Mouse (Mus musculus) intestine, postnatal 0 days (tissue): ENCODE results near the gene Medag. TPM values are rescaled to one million over a fixed set of nuclear protein-coding genes. Genes with fewer than 3 reads are reported as not detected.

ENCODE experiments used
- ATAC-seq: fragments of 200-750 bp; cut with Nextera tagmentation; 2 replicates; pipeline ENCODE4 v1.8.0; 2017; ENCODE audit warnings: mild to moderate bottlenecking, moderate TSS enrichment, moderate library complexity
- H3K27ac ChIP-seq: fragments of 300-500 bp; sonication (generic); 2 replicates; pipeline ENCODE4 v1.5.1; 2014; ENCODE audit warnings: mild to moderate bottlenecking, low read depth, low read length, moderate library complexity
- H3K27me3 ChIP-seq: fragments of 300-500 bp; sonication (generic); replicated peaks from 2 replicates; pipeline ENCODE4 v1.6.1; 2014; ENCODE audit warnings: low read length, mixed read lengths; ENCODE audit not compliant: control insufficient read depth, insufficient read depth
- H3K36me3 ChIP-seq: fragments of 300-500 bp; sonication (generic); 2 replicates; pipeline ENCODE4 v1.6.1; 2014; ENCODE audit warnings: mild to moderate bottlenecking, moderate library complexity; ENCODE audit not compliant: control insufficient read depth, insufficient read depth
- H3K4me1 ChIP-seq: fragments of 300-500 bp; sonication (generic); replicated peaks from 2 replicates; pipeline ENCODE4 v1.6.1; 2014; ENCODE audit warnings: antibody characterized with exemption, low read length, mixed read lengths; ENCODE audit not compliant: control insufficient read depth, insufficient read depth
- H3K4me2 ChIP-seq: fragments of 300-500 bp; sonication (generic); replicated peaks from 2 replicates; pipeline ENCODE4 v1.6.1; 2014; ENCODE audit warnings: low read depth, mild to moderate bottlenecking, moderate library complexity
- H3K4me3 ChIP-seq: fragments of 300-500 bp; sonication (generic); 2 replicates; pipeline ENCODE4 v1.5.1; 2014; ENCODE audit warnings: low read depth, low read length
- H3K9ac ChIP-seq: fragments of 300-500 bp; sonication (generic); 2 replicates; pipeline ENCODE4 v1.6.1; 2014; ENCODE audit warnings: mild to moderate bottlenecking, low read depth, low read length
- H3K9me3 ChIP-seq: fragments of 300-500 bp; sonication (generic); 2 replicates; pipeline ENCODE4 v1.6.1; 2016; ENCODE audit warnings: mixed run types; ENCODE audit not compliant: control insufficient read depth
- CTCF ChIP-seq: sonication (generic); IDR thresholded peaks from 2 replicates; pipeline ENCODE4 v1.5.1; 2016; ENCODE audit warnings: low read depth, mild to moderate bottlenecking, control low read depth, antibody characterized with exemption, moderate library complexity
- WGBS: fragments of 180-500 bp; shearing (Covaris S2); extraction: QIAGEN DNeasy Blood & Tissue Kit; methylation state at CpG from one replicate; pipeline ENCODE4 v1.1.7; 2014; 5-methylcytosine and 5-hydroxymethylcytosine counted together
- polyA plus RNA-seq: library from polyadenylated mRNA; unstranded; fragments of >200 nt; fragmentation: Nextera tagmentation; extraction: Ambion mirVana; gene quantifications from 2 replicates; pipeline ENCODE4 v1.2.1, GENCODE M21; 2015

Gene Medag
- polyA plus RNA-seq, 1 experiment from 2014 or later, result 1.6 TPM

GRCm38 (mm10) chr5:149381948-149382347 lies 29.6 kb upstream of the Medag start:
- Histone ChIP-seq H3K9me3 (no peaks in the 10 kb centered on the region), H3K4me2 (no peak overlapping the region), H3K4me3 (no peak overlapping the region), H3K36me3 (no peaks in the 10 kb centered on the region), H3K9ac (no peak overlapping the region), H3K27me3 (no peaks in the 10 kb centered on the region), H3K27ac (no peak overlapping the region), H3K4me1 (no peaks in the 10 kb centered on the region)
- no peak for TF ChIP-seq CTCF
- ATAC-seq, result no peak
- 58% methylated on average over 4 of the region's 4 CpGs for WGBS

GRCm38 (mm10) chr5:149382601-149383000 lies 28.9 kb upstream of the Medag start:
- Histone ChIP-seq H3K4me3 (no peak overlapping the region), H3K4me1 (no peaks in the 10 kb centered on the region), H3K9ac (no peak overlapping the region), H3K4me2 (no peak overlapping the region), H3K27ac (no peak overlapping the region), H3K27me3 (no peaks in the 10 kb centered on the region), H3K36me3 (no peaks in the 10 kb centered on the region), H3K9me3 (no peaks in the 10 kb centered on the region)
- TF ChIP-seq CTCF, result no peak
- 74% methylated on average over 5 of the region's 5 CpGs for WGBS
- no peak for ATAC-seq

GRCm38 (mm10) chr5:149385228-149385961 lies 26.2 kb upstream of the Medag start:
- WGBS, result 83% methylated on average over 7 of the region's 7 CpGs
- Histone ChIP-seq H3K9ac (no peak overlapping the region), H3K4me2 (no peak overlapping the region), H3K4me1 (no peaks in the 10 kb centered on the region), H3K27me3 (no peaks in the 10 kb centered on the region), H3K36me3 (no peaks in the 10 kb centered on the region), H3K4me3 (no peak overlapping the region), H3K9me3 (no peaks in the 10 kb centered on the region), H3K27ac (no peak overlapping the region)
- no peak for TF ChIP-seq CTCF
- no peak for ATAC-seq

- ATAC-seq, result no peak
- Histone ChIP-seq H3K4me1 (no peaks in the 10 kb centered on the region), H3K9me3 (no peaks in the 10 kb centered on the region), H3K4me3 (no peak overlapping the region), H3K9ac (no peak overlapping the region), H3K27ac (no peak overlapping the region), H3K36me3 (no peaks in the 10 kb centered on the region), H3K27me3 (no peaks in the 10 kb centered on the region), H3K4me2 (no peak overlapping the region)
- TF ChIP-seq CTCF, result no peak
- 78% methylated on average over 5 of the region's 5 CpGs for WGBS
These were observed 25.2 kb upstream of the Medag start for GRCm38 (mm10) chr5:149386294-149386850.

GRCm38 (mm10) chr5:149388947-149389346 lies 22.6 kb upstream of the Medag start:
- H3K27ac ChIP-seq, result no peak overlapping the region

GRCm38 (mm10) chr5:149389548-149390211 lies 21.9 kb upstream of the Medag start:
- Histone ChIP-seq H3K9me3 (no peaks in the 10 kb centered on the region), H3K4me2 (no peak overlapping the region), H3K36me3 (no peaks in the 10 kb centered on the region), H3K4me3 (no peak overlapping the region), H3K4me1 (no peaks in the 10 kb centered on the region), H3K9ac (no peak overlapping the region), H3K27me3 (no peaks in the 10 kb centered on the region), H3K27ac (no peak overlapping the region)
- ATAC-seq, result 0 out of 2 replicates have a peak, but pooled peaks have one; percentile 36
- TF ChIP-seq CTCF, result no peak
- 58% methylated on average over 11 of the region's 11 CpGs for WGBS

More at GRCm38 (mm10) chr5:149388947-149389346, 22.6 kb upstream of the Medag start:
- ATAC-seq, result no peak
- no peaks in the 10 kb centered on the region for H3K4me1 ChIP-seq
- WGBS, result 75% methylated on average over 5 of the region's 5 CpGs
- H3K9me3 ChIP-seq, result no peaks in the 10 kb centered on the region
- H3K9ac ChIP-seq, result no peak overlapping the region
- no peaks in the 10 kb centered on the region for H3K27me3 ChIP-seq
- TF ChIP-seq CTCF, result no peak
- H3K36me3 ChIP-seq, result no peaks in the 10 kb centered on the region
- no peak overlapping the region for H3K4me2 ChIP-seq
- H3K4me3 ChIP-seq, result no peak overlapping the region
